Mouse (Mus musculus): ENCODE data around the gene Atf7. TPM values are rescaled to one million over a fixed set of nuclear protein-coding genes. Genes with fewer than 3 reads are reported as not detected.

The Atf7 gene
- total RNA-seq, 2 experiments from 2014 or later: 40.4 to 45.0 TPM

DNA sequence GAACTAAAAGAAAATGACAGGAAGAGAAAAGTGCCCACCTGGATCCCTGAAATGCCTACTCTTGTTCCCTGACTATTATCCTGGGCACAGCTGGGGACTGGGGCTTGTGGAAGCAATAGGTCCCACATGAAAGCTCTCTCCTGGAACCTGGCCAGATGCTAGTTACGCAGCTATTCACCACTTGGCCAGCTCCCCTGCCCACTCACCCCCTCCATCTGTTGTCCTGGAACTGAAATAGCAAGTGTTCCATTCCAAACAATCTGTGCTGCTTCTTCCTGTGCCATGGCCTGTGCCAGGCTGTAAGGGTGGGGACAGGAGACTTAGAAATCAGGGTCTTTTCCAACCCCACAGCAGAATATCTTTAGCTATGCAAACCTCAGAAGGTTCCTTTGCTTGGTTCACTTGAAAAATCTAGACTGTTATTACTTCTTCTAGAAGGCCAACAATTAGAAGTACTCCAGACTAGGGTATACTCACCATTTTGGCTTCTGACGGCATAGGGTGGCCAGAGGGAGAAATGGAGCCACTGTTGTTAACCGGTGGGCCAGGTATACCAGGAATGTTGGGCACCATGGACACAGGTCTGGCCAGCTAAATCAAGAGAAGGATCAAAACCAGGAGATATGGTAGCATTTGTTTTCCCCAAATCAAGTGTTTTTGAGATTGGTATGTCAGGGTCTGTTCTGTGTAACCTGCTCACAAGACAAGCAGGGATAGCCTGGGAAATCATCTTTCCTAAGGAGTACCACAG lies 78.4 kb downstream of the Atf7 start:
- DNase-seq: peak; percentile 84 to 85

DNA sequence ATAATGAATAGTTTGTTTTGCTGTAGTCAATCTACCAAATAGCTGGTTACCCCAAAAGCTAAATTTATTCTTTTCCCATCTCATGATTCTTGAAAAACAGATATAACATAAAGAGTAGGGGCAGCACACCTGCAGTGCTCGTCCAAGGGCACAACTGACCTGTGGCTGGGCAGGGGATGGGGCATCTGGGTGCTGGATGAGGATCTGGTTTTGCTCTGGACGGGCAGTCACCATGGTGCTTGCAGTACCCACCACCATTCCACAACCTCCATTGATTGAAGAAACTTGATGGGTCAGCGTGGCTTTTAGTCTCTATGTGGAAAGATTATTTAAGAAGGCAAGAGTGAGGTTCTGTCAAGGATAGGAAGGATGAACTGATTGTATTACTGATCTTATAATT lies 79.0 kb downstream of the Atf7 start:
- no peak for DNase-seq

GRCm38 (mm10) chr15:102544801-102545200 lies 80.5 kb downstream of the Atf7 start:
- DNase-seq: peak in 1 of 2 experiments; percentile 40

GRCm38 (mm10) chr15:102533926-102534325 lies 91.3 kb downstream of the Atf7 start:
- DNase-seq: no peak

DNA sequence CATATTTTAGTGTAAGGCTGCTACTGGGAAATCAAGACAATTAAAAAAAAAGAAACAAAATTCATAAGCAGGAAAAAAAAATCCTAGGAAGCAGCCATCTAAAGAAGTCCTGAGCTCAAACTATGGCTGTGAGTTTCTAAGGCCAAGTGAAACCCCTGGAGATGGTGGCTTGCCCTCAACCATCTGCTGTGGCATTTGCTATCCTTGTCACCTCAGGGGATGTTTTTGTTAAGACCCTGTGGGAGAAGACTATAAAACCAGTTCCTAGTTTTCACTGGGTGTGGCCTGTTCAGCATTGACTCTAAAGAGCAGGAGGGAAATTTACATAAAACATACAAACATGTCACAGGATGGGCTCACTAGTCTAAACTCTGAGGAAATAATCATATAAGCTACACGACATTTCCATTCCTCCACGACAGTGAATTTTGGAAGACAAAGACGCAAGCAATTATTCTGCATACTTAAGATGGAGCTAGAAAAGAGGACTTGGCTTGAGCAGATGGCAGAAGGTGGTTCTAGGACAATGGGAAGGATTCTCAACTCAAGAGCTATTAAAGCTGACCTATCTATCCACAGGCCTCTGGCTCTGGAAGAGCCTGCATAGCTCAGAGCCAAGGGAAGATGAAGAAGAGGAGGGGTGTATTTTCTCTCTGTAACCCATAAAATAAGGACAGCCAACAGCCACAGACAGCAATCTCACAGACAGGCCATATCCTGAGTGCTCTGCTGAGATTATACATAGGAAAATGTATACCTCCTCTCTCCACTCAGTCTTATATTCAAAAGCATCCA lies 93.0 kb downstream of the Atf7 start:
- no peak for DNase-seq

- no peak for DNase-seq
Observed at GRCm38 (mm10) chr15:102531586-102531985, 93.7 kb downstream of the Atf7 start.

DNA sequence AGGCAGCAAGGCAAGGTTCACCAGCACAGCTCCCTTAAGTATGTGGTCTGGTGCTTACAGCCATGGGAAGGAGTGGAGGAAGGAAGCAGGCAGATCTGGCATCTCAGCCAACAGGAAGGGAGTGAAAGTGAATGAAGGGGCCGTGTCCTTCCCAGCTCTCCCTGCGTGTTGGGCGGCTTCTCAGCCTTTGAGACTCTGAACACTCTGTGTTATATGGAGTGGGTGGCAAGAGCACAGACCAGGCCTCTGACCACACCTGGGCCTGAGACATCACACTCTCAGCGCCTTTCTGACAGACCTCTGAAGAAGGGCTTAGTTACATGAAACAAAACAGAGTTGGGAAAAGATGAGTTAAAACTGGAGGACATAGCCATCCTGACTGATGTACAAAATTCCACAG lies 94.7 kb downstream of the Atf7 start:
- DNase-seq: no peak

GRCm38 (mm10) chr15:102528396-102528795 lies 96.9 kb downstream of the Atf7 start:
- no peak for DNase-seq

- DNase-seq: no peak
Observed at GRCm38 (mm10) chr15:102527936-102528335, 97.3 kb downstream of the Atf7 start.

DNA sequence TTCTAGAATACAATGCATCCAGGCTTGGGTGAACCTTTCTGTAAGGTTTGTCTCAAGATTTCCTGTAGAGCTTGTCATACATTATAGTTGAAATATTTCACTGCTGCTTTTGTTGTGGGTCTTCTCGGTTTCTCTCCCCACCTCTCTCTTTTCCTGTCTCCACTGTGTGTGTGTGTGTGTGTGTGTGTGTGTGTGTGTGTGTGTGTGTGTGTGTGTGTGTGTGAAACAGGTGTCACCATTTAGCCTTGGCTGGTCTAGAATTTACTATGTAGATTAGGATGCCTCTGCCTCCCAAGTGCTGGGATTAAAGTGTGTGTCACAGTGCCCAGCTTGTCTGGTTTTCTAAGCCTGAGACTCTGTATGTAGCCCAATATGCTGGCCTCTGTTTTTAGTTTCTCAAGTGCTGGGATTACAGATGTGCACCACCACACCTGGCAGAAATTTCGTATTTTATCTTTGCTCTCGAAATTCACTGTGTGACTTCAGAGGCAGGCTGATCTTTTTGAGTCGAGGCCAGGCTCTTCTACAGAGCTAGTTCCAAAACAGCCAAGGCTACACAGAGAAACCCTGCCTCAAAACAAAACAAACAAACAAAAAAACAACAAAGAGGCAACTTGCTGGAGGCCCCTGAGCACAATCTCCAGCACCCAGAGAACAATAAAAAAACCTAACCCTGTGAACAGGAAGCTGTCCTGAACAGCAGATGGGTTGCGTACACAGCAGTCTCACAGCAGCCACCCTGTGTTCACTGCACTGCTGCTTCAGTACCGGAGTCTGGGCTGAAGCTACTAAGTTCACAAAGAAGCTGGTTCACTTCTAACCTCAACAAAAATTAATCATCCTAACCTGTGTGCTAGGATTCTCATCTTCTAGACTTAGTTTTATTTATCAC lies 98.9 kb downstream of the Atf7 start:
- no peak for DNase-seq

- peak; percentile 63 to 75 for DNase-seq
Observed at GRCm38 (mm10) chr15:102524892-102525485, 100.3 kb downstream of the Atf7 start, which contains the start of gene Npff. Gene Npff (minus strand): TSS chr15:102524942.

GRCm38 (mm10) chr15:102521480-102521879 lies 103.8 kb downstream of the Atf7 start:
- no peak for DNase-seq

DNA sequence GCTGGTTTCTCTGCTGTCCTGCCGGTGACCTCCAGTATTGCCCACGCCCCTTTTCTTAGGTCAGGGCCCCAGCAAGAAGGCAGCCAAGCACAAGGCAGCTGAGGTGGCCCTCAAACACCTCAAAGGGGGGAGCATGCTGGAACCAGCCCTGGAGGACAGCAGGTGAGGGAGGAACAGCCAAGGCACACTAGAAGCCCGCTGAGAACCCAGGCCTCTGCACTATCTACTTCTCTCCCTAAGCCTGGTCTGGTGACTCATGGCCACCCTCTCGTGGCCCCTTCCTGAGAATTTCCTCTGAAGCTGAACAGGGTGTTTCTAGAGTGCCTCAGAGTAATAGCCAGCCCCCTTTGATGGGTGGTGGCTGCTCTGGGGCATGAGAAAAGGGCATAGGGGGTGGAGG lies 104.8 kb downstream of the Atf7 start:
- no peak for DNase-seq

DNA sequence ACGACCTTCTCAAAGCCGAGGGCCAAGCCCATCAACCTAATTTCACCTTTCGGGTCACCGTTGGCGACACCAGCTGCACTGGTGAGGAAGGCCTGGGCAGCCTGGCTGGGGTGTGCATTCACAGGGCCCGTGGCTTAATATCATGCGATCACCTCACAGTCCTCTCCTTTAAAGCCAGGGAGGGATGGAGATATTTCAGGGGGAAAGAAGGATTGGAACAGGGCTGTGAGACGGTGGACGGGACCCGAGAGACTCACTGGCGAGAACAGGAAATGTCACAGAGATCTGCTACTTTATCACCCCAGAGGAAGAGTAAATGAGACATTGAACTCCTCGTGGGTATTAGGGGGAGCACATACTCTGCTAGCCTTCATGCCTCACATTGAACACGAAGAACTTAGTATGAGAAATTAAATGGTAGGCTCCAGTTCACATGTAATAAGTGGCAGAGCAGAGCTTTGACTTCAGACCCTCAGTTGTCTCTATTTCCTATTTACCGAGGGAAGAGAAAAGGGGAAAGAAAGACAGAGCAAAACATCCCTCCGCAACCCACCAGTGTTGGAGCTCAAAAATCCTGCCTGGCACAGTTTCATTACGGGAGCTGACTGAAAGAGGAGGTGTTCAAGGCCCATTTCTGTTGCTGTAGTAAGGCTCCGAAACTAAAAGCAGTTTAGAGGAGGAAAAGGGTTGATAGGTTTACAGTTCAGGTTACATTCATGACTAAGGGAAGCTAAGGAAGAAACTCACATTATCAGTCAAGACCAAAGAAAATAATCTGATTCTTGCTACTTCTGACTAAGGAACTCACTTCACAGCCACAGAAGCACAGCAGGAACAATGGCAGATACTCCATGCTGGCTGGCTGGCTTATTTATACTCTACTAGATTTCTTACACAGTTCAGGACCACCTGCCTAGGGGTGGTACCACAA lies 105.8 kb downstream of the Atf7 start:
- no peak for DNase-seq

DNA sequence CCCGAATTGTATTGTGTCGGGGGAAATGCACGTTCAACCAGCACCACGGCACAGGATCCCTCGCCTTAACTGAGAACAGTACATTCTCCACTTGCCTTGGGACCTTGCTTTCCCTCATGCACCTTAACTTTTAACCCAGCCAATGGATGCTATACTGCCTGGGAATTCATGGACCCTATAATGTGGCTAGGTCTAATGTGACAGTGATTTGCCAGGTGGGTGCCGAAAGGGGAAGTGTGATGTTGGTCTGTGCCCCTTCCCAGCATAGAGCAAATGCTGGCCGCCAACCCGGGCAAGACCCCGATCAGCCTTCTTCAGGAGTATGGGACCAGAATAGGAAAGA lies 106.4 kb downstream of the Atf7 start:
- no peak for DNase-seq

- peak; percentile 100 for DNase-seq
Observed at GRCm38 (mm10) chr15:102517976-102518858, 107.0 kb downstream of the Atf7 start, which contains the start of gene Tarbp2. Gene Tarbp2 (plus strand): TSS chr15:102518192.

GRCm38 (mm10) chr15:102517631-102517975 lies 107.7 kb downstream of the Atf7 start:
- no peak for DNase-seq

DNA sequence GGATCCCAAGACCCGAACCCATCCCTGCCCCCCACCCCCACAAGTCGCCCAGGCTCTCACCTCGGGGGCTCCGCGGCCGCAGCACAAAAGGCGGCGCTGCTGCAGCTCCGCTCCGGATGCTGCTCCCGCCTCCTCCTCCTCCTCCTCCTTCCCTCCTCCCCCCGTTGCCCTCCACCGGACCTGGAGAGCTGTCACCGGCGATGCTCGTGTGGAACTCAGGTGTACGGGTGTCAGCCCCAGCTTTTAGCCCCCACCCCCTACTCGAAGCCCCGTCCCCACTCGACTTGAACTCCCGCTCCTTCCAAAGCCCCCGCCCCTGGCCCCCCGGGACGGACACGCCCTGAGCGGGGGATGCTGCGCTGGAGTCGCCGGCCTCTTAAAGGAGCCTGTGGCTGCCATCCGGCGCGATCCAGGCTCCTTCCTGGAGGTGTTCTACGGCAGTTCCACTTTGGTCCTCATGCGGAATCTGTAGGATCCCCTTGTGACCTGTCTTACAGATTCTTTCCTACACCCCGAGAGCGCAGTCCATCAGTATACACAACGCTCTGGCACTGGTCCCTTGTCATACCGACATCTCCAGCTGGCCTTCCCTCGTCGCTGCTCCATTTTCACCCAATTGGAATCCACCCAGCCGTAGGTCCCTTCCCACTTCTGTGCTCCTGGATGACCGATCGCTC lies 108.4 kb downstream of the Atf7 start, which contains the start of gene Map3k12:
Gene Map3k12, minus strand, starts transcription at position 337 of the 677 bp plus-strand sequence.
- DNase-seq: peak; percentile 81 to 85

- DNase-seq: peak in 1 of 2 experiments; percentile 48
Observed at GRCm38 (mm10) chr15:102516293-102516692, 109.0 kb downstream of the Atf7 start.

All from layer of hippocampus, postnatal 36 days (tissue).